Mouse (Mus musculus): ENCODE measurements around the gene Ano6.

Gene Ano6

GRCm38 (mm10) chr15:95827465-95827971 is 36.9 kb downstream of the Ano6 start:
- peak; percentile 88 for DNase-seq (ENCODE audit: low spot score)

- DNase-seq (ENCODE audit: low spot score), result peak; percentile 50
These were observed 37.5 kb downstream of the Ano6 start for GRCm38 (mm10) chr15:95828018-95828646.

- DNase-seq (ENCODE audit: low spot score), result peak; percentile 35
These were observed 38.1 kb downstream of the Ano6 start for GRCm38 (mm10) chr15:95828647-95829254.

- peak; percentile 40 for DNase-seq (ENCODE audit: low spot score)
These were observed 39.0 kb downstream of the Ano6 start for GRCm38 (mm10) chr15:95829553-95830205.

GRCm38 (mm10) chr15:95830206-95830560 is 39.5 kb downstream of the Ano6 start:
- no peak for DNase-seq (ENCODE audit: low spot score)

GRCm38 (mm10) chr15:95833292-95833691 is 42.6 kb downstream of the Ano6 start:
- DNase-seq (ENCODE audit: low spot score), result no peak

- no peak for DNase-seq (ENCODE audit: low spot score)
These were observed 45.4 kb downstream of the Ano6 start for GRCm38 (mm10) chr15:95836077-95836476.

GRCm38 (mm10) chr15:95836646-95837434 is 46.2 kb downstream of the Ano6 start:
- no peak for DNase-seq (ENCODE audit: low spot score)

- DNase-seq (ENCODE audit: low spot score), result no peak
These were observed 46.9 kb downstream of the Ano6 start for GRCm38 (mm10) chr15:95837570-95837969.

GRCm38 (mm10) chr15:95838171-95839020 is 47.8 kb downstream of the Ano6 start:
- DNase-seq (ENCODE audit: low spot score), result peak; percentile 30

- DNase-seq (ENCODE audit: low spot score), result no peak
These were observed 49.1 kb downstream of the Ano6 start for GRCm38 (mm10) chr15:95839789-95840188.

GRCm38 (mm10) chr15:95843183-95843949 is 52.7 kb downstream of the Ano6 start:
- DNase-seq (ENCODE audit: low spot score), result no peak

GRCm38 (mm10) chr15:95844412-95844811 is 53.8 kb downstream of the Ano6 start:
- no peak for DNase-seq (ENCODE audit: low spot score)

GRCm38 (mm10) chr15:95846102-95846501 is 55.5 kb downstream of the Ano6 start:
- DNase-seq (ENCODE audit: low spot score), result no peak

- DNase-seq (ENCODE audit: low spot score), result no peak
These were observed 57.9 kb downstream of the Ano6 start for GRCm38 (mm10) chr15:95848493-95849064.

GRCm38 (mm10) chr15:95849513-95850411 is 59.1 kb downstream of the Ano6 start:
- DNase-seq (ENCODE audit: low spot score), result peak; percentile 31

- DNase-seq (ENCODE audit: low spot score), result no peak
These were observed 59.9 kb downstream of the Ano6 start for GRCm38 (mm10) chr15:95850546-95850945.

GRCm38 (mm10) chr15:95855051-95855844 is 64.6 kb downstream of the Ano6 start:
- no peak for DNase-seq (ENCODE audit: low spot score)

All from embryo, embryonic 10 days (tissue).